Mouse (Mus musculus) fat pad, adult 2 months (tissue): ENCODE data around the gene Mcidas.
A peak's percentile ranks its signal among the peaks of the same experiment; 100 is the strongest.

Experiments used
- DNase-seq: peaks from one replicate; pipeline ENCODE4 v3.0.0-alpha.2; 2011; ENCODE audit warnings: low read depth, low spot score; ENCODE audit errors: extremely low read depth

Gene Mcidas

GRCm38 (mm10) chr13:112993531-112994152 is at the start of gene Mcidas:
Gene Mcidas, plus strand, starts transcription at chr13:112993845.
- no peak for DNase-seq

DNA sequence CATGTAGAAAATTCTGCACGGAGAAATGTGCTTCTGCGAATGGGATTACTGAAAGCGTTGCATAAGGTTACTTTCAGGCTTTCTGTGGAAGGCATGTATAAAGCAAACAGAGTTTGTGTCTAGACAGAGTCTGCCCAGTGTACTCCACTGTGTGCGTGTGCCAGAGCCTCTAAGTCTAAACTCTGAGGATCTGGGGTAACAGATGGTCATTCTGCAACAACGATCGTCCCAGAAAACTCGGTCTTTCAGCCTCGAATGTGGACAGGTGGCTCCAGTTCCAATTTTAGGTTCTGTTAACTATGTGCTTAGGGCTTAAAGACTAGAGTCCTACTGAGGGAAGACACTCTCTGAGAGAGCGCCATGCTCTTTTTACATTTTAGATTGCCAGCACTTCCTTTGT is 48.3 kb upstream of the Mcidas start:
- no peak for DNase-seq

DNA sequence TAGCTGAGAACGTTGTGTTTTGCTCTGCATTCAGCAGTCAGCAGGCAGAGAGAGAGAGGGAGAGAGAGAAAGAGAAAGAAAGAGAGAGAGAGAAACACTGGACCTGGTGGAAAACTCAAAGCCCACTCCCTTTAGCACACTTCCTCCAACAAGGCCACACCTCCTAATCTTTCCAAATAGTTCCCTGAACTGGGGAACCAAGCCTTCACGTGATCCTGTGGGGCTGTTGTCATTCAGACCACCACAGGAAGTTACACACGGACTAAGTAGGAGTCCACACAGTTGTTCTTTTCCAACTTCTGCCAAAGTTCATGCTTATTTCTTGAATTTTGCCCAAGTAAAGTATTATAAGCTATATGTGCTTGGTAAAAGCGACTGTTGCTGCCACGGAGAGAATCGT is 47.7 kb upstream of the Mcidas start:
- DNase-seq = no peak

GRCm38 (mm10) chr13:112954067-112954466 is 39.6 kb upstream of the Mcidas start:
- no peak for DNase-seq

GRCm38 (mm10) chr13:112963081-112963480 is 30.6 kb upstream of the Mcidas start:
- no peak for DNase-seq

- no peak for DNase-seq
These were observed 29.2 kb upstream of the Mcidas start for GRCm38 (mm10) chr13:112964421-112964820.

- no peak for DNase-seq
These were observed 26.4 kb upstream of the Mcidas start for GRCm38 (mm10) chr13:112967267-112967666.

- DNase-seq = no peak
These were observed 16.9 kb upstream of the Mcidas start for GRCm38 (mm10) chr13:112976720-112977119.

DNA sequence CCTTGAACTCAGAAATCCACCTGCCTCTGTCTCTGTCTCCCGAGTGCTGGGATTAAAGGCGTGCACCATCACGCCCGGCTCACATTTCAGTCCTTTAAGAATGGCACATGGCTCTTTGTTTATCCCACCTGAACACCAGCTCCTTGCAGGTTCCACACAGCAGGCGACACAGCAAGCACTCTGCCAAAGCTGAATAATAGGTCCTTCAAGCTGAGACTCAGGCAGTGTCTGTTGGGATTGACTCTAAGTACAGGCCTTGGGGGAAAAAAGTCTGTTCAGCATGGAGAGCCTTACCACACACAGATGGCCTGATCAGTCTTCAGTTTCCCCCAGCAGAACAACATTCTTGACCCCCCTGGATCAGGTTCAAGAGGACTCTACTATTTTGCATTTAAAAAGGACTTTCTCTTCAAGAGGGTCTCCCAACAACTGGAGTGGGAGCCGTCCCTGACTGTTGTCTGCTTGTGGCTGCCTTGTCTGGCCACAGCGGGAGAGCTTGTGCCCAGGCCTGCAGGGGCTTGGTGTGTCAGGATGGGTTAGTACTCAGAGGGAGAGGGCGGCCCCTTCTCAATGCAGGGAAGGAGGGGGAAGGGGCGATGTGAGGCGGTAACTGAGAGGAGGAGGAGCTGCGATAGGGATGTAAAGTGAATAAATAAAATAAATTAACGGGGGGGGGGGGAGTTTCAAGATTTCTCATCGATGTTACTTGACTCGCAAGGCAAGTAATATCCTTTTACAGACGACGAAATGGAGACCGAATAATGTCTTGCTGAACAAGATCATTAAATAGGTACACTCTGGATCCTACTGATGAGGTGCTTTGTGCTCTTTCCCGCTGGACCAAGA is 7.8 kb upstream of the Mcidas start:
- DNase-seq = no peak

- no peak for DNase-seq
These were observed 7.1 kb upstream of the Mcidas start for GRCm38 (mm10) chr13:112986451-112986950.

DNA sequence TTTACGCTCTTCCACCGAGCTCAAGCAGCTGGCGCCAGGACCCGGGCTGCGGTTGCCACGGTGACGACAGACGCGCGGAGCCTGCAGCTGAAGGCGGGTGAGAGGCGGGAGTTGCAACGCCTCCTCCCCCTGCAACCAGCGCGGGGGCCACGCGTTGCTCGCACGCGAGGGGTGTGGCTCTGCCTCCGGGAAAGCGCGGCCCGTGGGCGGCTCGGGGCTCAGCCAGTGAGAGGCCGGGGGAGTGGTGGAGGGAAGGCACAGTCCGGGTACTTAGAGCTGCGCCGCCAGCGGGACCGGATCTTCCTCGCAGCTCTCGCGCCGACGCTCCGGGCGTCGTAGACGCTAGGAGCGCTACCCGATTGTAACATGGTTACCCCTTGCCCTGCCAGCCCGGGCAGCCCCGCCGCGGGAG is 6.1 kb upstream of the Mcidas start, which contains the start of gene Ccno:
Gene Ccno (plus strand): TSS at position 271 of the 412 bp plus-strand sequence.
- DNase-seq = peak; percentile 11

DNA sequence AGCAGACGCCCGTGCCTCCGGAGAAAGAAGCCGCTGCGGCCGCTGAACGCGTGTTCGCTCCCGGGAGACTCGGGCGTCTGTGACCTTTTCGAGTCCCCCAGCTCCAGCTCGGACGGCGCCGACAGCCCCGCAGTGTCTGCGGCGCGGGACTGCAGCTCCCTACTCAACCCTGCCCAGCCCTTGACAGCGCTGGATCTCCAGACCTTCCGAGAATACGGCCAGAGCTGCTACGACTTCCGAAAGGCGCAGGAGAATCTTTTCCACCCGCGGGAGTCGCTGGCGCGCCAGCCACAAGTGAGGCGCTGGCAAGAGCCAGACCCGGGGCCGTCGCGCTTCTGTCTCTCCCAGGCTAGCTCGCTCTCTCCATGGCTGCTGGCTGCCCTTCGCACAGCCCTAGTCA is 5.7 kb upstream of the Mcidas start:
- DNase-seq = no peak

DNA sequence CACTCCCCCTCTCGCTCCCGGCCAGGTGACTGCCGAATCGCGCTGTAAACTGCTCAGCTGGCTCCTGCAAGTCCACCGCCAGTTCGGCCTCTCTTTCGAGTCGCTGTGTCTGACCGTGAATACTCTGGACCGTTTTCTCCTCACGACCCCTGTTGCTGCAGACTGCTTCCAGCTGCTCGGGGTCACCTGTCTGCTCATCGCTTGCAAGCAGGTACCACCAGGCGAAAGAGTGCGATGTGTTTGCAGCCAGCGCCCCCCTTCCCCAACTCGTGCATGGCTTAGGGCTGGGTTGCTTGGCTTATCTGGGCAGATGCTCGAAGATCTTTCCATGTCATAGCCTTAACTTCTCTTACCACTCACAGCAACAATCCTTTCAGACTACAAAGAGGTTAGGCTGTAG is 4.8 kb upstream of the Mcidas start:
- DNase-seq = no peak

DNA sequence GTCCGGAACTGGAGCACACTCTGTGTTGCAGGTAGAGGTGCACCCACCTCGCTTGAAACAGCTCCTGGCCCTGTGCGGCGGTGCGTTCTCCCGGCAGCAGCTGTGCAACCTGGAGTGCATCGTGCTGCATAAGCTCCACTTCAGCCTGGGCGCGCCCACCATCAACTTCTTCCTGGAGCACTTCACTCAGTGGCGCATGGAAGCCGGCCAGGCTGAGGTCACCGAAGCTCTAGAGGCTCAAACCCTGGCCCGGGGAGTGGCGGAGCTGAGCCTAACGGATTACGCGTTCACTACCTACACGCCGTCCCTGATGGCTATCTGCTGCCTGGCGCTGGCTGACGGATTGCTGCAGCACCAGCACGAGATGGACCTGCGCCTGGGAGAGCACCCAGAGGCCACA is 4.1 kb upstream of the Mcidas start:
- DNase-seq = peak; percentile 7

DNA sequence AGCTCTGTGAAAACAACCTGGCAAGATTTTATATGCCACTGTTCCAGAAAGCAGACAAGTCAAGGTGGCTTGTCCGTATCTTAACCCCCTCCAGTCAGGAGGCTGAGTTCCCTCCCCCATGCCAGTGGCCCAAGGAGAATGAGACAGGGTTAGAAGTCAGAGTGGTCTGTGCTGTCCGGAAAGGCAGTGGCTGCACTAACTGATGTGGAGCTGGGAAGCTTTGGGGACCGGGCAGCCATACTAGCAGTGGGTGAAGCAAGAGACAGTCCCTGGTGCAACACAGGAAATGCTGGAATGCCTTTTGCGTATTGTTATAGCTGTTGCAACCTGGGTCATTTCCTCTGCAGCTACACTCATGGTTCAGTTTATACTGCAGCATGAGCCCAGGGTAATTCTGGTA is 3.3 kb upstream of the Mcidas start:
- DNase-seq = peak; percentile 5

GRCm38 (mm10) chr13:112994191-112994590 is 546 bp downstream of the Mcidas start:
- no peak for DNase-seq

DNA sequence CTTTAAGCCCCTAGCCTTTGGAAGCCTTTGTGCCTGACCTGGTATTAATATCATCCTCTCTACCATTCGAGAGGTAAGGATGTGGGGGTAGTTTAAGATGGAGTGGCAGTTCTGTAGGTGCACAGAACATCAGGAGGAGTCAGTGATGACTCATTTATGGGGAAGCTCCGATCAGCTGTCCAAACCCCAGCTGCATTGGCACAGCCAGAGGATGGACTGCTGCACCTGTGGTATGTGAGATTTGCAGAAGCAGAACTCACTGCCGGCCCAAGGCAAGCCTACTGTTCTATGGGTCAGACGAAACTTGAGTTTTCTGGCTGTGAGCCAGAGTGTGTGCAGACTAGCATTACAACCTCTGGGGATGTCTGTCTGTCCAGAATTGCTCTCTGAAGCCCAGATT is 2.8 kb downstream of the Mcidas start:
- DNase-seq = no peak

DNA sequence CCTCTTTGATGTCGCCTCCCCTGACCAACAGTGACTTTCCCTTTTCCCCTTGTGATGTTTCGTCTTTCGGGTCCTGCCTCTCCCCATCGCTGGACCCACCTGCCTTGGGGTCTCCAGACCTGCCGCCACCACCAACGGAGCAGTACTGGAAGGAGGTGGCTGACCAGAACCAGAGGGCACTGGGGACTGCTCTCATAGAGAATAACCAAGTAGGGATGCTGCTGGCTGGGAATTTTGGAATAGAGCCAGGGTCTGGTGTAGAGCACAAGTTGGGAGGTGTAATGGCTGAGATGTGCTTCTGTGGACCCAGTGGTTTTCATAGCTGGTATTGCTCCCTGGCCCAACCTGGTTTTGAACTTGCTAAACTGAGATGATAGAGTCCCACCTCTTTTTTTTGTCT is 3.7 kb downstream of the Mcidas start:
- no peak for DNase-seq

GRCm38 (mm10) chr13:112998427-112999201 is 5.0 kb downstream of the Mcidas start:
- DNase-seq = no peak

DNA sequence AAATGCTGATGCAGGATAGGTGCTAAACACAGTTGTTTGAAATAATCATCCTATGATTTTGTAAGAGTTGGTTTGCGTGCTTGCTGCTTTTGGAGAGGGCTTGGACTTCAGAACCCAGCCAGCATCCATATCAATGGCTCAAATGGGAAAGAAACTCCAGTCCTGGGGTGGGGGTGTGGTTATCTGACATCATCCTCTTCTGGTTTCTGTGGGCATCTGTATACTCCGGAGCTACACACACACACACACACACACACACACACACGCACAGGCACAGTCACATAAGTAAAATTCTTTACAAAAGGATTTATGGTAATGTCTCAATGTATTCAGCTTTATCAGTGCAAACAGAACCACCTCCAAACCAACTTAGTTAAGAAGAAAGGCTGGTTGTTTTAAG is 6.4 kb downstream of the Mcidas start:
- no peak for DNase-seq

DNA sequence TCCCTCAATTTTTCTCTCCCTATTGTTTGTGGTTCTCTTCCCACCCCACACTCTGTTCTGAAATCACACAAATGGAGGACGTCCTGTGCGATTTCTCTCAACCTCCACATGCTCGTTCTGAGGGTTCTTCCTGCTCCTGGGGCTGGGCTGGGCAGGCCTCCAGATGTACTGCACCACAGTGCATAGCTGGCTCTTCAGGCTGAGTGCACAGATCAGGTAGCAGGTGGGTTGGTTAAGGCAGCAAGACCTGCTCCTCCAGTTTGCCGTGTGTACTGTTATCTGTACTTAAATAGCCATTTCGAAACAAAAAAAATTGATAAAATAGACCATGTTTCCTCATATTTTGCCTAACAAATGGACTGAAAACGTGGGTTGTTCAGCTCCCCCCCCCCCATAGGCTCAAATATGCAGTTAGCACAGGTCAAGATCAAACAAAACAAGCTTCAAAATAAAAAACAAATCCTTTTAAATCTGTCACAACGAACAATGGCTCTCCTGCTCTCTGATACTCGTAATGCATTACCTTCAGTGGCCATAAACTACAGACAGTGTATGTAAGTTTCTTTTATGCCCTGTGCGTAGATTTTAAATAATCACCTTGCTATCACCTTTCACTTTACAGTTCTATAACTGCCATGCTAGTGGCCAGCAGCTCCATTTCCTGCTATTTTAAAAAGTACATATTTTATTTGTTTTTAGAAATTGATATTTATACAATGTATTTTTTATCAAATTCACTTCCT is 7.1 kb downstream of the Mcidas start:
- no peak for DNase-seq
